Mouse (Mus musculus): ENCODE measurements around the gene Nxph4.

The Nxph4 gene

DNA sequence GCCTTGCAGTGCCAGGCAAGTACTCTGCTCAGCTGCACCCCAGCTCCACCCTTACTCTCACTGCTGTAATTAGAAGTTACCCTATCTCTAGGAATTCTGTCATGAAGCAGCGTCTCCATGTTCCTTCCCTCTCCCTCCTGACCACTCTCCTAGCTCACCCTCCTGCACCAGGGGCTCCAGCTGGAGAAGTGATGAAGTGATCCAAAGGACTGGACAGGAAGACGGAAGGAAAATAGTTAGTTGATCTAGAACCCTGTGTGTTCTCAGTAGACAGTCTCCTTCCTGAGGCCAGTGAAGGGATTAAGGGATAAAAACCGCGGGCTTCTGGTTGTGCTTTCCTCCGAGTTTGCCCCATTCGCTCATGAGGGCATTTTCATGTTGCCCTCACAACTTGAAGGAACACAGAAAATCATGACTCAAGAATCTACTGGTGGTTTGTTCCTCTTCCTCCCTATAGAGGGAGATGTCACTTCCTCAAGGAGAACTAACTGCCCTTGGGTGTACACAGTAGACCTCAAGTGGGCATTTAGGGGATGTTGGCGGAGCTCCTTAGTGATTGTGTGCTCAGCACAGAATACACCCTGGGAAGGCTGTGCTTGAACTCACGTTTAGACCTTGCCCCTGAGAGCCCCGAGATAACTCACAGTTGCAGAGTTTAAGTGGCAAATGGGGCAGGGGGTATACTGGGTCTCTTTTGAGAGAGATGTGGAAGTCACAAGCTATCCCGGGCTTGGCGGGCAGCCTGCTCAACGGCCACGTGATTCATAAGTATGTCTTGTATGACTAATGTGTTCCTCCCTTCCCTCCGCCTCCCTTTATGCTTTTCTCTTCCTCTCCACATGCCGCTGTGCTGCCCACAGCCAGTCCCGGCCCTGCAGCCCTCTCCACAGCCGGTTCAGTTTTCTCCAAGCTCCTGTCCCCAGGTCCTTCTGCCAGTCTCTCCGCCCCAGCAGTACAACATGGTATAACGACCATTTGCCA is 53.2 kb downstream of the Nxph4 start:
- peak; percentile 43 for DNase-seq

DNA sequence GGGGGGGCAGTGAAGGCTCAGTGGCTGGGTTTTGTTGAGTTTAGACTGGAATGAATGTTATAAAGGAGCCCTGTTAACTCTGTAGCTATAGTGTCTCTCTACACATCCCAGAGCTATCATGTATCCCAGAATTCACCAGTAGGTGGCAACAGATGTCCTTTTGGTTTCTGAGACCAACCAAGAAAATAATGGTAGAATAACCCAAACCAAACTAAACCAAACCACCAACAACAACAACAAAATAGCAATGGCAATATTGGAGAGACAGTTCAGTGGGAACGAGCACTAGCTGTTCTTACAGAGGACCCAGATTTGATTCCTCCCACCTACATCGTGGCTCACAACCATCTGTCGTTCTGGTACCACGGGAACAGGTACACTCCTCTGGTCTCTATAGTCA is 55.2 kb downstream of the Nxph4 start:
- DNase-seq = no peak

DNA sequence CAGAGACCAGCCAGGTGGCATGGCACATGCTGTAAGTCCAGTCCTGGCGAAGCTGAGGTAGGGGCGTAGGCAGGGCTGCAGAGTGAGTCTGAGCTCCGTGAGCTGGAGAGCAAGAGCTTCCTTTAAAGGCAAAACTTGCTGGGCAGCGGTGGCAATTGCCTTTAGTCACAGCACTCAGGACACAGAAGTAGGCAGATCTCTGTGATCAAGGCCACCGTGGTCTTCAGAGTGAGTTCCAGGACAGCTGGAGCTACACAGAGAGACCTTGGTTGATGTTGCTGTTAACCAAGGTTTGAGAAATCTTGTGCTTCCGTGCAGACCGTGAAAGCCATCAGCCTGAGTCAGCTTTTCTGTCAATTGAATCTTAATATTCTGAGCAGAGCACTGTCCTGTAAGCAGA is 57.1 kb downstream of the Nxph4 start:
- no peak for DNase-seq

DNA sequence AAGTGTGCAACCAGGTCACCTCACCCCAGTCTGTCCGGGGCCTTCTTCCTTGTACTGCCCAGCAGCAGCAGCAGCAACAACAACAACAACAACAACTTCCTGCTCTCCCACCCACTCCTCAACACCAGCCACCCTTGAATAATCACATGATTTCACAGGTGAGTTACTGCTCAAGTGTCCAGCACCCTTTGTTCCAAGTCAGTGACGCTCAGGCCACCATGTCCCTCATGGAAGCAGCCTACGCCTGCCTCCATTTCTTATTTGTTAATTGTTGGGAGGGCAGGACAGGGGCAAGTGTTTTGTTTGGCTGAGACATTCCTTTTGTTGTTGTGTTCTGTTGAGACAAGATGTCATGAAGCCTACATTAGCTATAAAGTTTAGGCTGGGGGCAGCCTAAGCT is 57.8 kb downstream of the Nxph4 start:
- no peak for DNase-seq
